Mouse (Mus musculus) layer of hippocampus, postnatal 25 days (tissue): ENCODE measurements around the gene Tmed9. TPM values are rescaled to one million over a fixed set of nuclear protein-coding genes. Genes with fewer than 3 reads are reported as not detected.
"Not testable (repeated sequence)": the region's sequence is repeated elsewhere in the genome, so short reads cannot be mapped to it uniquely, and the experiment has no call there.

Experiments
- DNase-seq, 2 experiments: peaks; one replicate each; pipeline ENCODE4 v3.0.0; 2022; ENCODE audit warnings: mixed read lengths in 2 of 2, low spot score in 1 of 2; ENCODE audit errors: extremely low spot score in 1 of 2
- total RNA-seq, 2 experiments: library from RNA; stranded (reverse); gene quantifications; 2 replicates each; pipeline ENCODE4 v1.2.3; 2021

Gene Tmed9
- total RNA-seq, 2 experiments from 2014 or later = 132 to 143 TPM

- DNase-seq = no peak
These were observed 10.2 kb upstream of the Tmed9 start for GRCm38 (mm10) chr13:55563266-55563879.

GRCm38 (mm10) chr13:55567001-55567400 lies 6.5 kb upstream of the Tmed9 start:
- no peak for DNase-seq

- DNase-seq = no peak
These were observed 5.6 kb upstream of the Tmed9 start for GRCm38 (mm10) chr13:55567949-55568348.

- not testable (repeated sequence) for DNase-seq
These were observed 5.0 kb upstream of the Tmed9 start for GRCm38 (mm10) chr13:55568524-55568923.

- peak in 1 of 2 experiments; percentile 22 for DNase-seq
These were observed 3.7 kb upstream of the Tmed9 start for GRCm38 (mm10) chr13:55569726-55570285.

- peak in 1 of 2 experiments; percentile 40 for DNase-seq
These were observed 3.1 kb upstream of the Tmed9 start for GRCm38 (mm10) chr13:55570286-55570973.

- DNase-seq = peak; percentile 90 to 92
These were observed 2.3 kb upstream of the Tmed9 start, which contains the start of gene Fam193b for GRCm38 (mm10) chr13:55571027-55571751. TSS of gene Fam193b (minus strand) at chr13:55571120.

- no peak for DNase-seq
These were observed 1.6 kb upstream of the Tmed9 start for GRCm38 (mm10) chr13:55571977-55572376.

GRCm38 (mm10) chr13:55574321-55574720 lies 789 bp downstream of the Tmed9 start:
- DNase-seq = no peak

GRCm38 (mm10) chr13:55575932-55576331 lies 2.4 kb downstream of the Tmed9 start:
- DNase-seq = no peak

- DNase-seq = not testable (repeated sequence)
These were observed 3.3 kb downstream of the Tmed9 start for GRCm38 (mm10) chr13:55576872-55577271.

GRCm38 (mm10) chr13:55578086-55578485 lies 4.6 kb downstream of the Tmed9 start:
- DNase-seq = no peak

GRCm38 (mm10) chr13:55591961-55592490 lies 18.5 kb downstream of the Tmed9 start:
- no peak for DNase-seq

GRCm38 (mm10) chr13:55592512-55593253 lies 19.2 kb downstream of the Tmed9 start:
- DNase-seq = peak; percentile 92 to 95

- DNase-seq = no peak
These were observed 19.8 kb downstream of the Tmed9 start for GRCm38 (mm10) chr13:55593254-55593747.

- DNase-seq = peak in 1 of 2 experiments; percentile 29
These were observed 21.8 kb downstream of the Tmed9 start for GRCm38 (mm10) chr13:55595375-55595774.

- no peak for DNase-seq
These were observed 23.3 kb downstream of the Tmed9 start for GRCm38 (mm10) chr13:55596802-55597201.

GRCm38 (mm10) chr13:55599566-55600540 lies 26.3 kb downstream of the Tmed9 start, which contains the start of gene B4galt7:
TSS of gene B4galt7 (plus strand) at chr13:55599896.
- DNase-seq = peak; percentile 78

- no peak for DNase-seq
These were observed 27.1 kb downstream of the Tmed9 start for GRCm38 (mm10) chr13:55600657-55601056.
